Mouse (Mus musculus) kidney, adult 2 months (tissue): ENCODE results near the gene Ddx50. TPM values are rescaled to one million over a fixed set of nuclear protein-coding genes. Genes with fewer than 3 reads are reported as not detected.

Source experiments
- DNase-seq: peaks from one replicate; pipeline ENCODE4 v3.0.0; 2021
- H3K27ac ChIP-seq: fragments of 200-500 bp; 2 replicates; pipeline ENCODE4 v1.5.1; 2012; ENCODE audit warnings: low read depth, low read length, control low read depth, inconsistent platforms; ENCODE audit not compliant: insufficient read depth
- H3K27me3 ChIP-seq: fragments of 200-500 bp; replicated peaks from 2 replicates; pipeline ENCODE4 v1.6.1; 2012; ENCODE audit warnings: mild to moderate bottlenecking, moderate library complexity, low read length, inconsistent platforms; ENCODE audit not compliant: control insufficient read depth, insufficient read depth
- H3K36me3 ChIP-seq: fragments of 200-500 bp; 2 replicates; pipeline ENCODE4 v1.6.1; 2012; ENCODE audit warnings: mild to moderate bottlenecking, moderate library complexity, low read length, inconsistent platforms; ENCODE audit not compliant: control insufficient read depth, insufficient read depth
- H3K4me1 ChIP-seq: fragments of 200-500 bp; 2 replicates; pipeline ENCODE4 v1.6.1; 2011; ENCODE audit warnings: low read length; ENCODE audit not compliant: control insufficient read depth, insufficient read depth
- H3K4me3 ChIP-seq: fragments of 200-500 bp; 2 replicates; pipeline ENCODE4 v1.5.1; 2011; ENCODE audit warnings: mild to moderate bottlenecking, low read depth, low read length, control low read depth; ENCODE audit not compliant: insufficient read depth
- CTCF ChIP-seq: fragments of 200-500 bp; conservative IDR thresholded peaks from 2 replicates; pipeline ENCODE4 v1.5.1; 2011; ENCODE audit warnings: low read depth, mild to moderate bottlenecking, control low read depth, low read length, moderate library complexity, mixed read lengths; ENCODE audit not compliant: insufficient read depth, insufficient read length
- POLR2A ChIP-seq: fragments of 200-500 bp; IDR thresholded peaks from one replicate; pipeline ENCODE4 v1.6.1; 2011; ENCODE audit warnings: low read depth, low read length, control low read depth
- WGBS: fragments of 180-500 bp; shearing (Covaris S2); methylation state at CpG from one replicate; pipeline ENCODE4 v1.1.7; 2018; 5-methylcytosine and 5-hydroxymethylcytosine counted together
- polyA plus RNA-seq: library from polyadenylated mRNA; depleted of rRNA; stranded (reverse); fragments of >200 nt; gene quantifications from 2 replicates; pipeline ENCODE4 v1.2.3, GENCODE M21; 2012

Ddx50 gene
- polyA plus RNA-seq, 1 experiment, result 14.8 TPM

- no peaks in the 10 kb centered on the region for H3K27me3 ChIP-seq
- H3K27ac ChIP-seq, result no peak overlapping the region
Observed at GRCm38 (mm10) chr10:62656711-62657110, 5.7 kb upstream of the Ddx50 start.

GRCm38 (mm10) chr10:62651961-62652360, 943 bp upstream of the Ddx50 start:
- no peak for DNase-seq
- Histone ChIP-seq H3K36me3 (no peaks in the 10 kb centered on the region), H3K27ac (peak overlapping the region; percentile 88), H3K27me3 (no peaks in the 10 kb centered on the region), H3K4me3 (peak overlapping the region; percentile 57), H3K4me1 (peaks cover 6% of the 10 kb centered on the region; the same call in 1 of the 2 replicates)
- TF ChIP-seq CTCF, result no peak
- no peak for TF ChIP-seq POLR2A
- 25% methylated on average over 3 of the region's 3 CpGs for WGBS

More at GRCm38 (mm10) chr10:62656711-62657110, 5.7 kb upstream of the Ddx50 start:
- TF ChIP-seq POLR2A (no peak), CTCF (no peak)
- 72% methylated on average over 7 of the region's 7 CpGs for WGBS
- Histone ChIP-seq H3K36me3 (no peaks in the 10 kb centered on the region), H3K4me3 (no peak overlapping the region), H3K4me1 (peaks cover 2% of the 10 kb centered on the region; the same call in 1 of the 2 replicates)
- no peak for DNase-seq

GRCm38 (mm10) chr10:62650358-62650782, 648 bp downstream of the Ddx50 start:
- DNase-seq, result no peak
- peak overlapping the region; percentile 94 for H3K4me3 ChIP-seq
- peak overlapping the region; percentile 92 for H3K27ac ChIP-seq
- TF ChIP-seq CTCF, result no peak
- no peak for TF ChIP-seq POLR2A
- H3K36me3 ChIP-seq, result no peaks in the 10 kb centered on the region
- under 1% methylated on average over 17 of the region's 17 CpGs for WGBS
- H3K27me3 ChIP-seq, result no peaks in the 10 kb centered on the region
- H3K4me1 ChIP-seq, result peaks cover 6% of the 10 kb centered on the region; the same call in 1 of the 2 replicates

DNA sequence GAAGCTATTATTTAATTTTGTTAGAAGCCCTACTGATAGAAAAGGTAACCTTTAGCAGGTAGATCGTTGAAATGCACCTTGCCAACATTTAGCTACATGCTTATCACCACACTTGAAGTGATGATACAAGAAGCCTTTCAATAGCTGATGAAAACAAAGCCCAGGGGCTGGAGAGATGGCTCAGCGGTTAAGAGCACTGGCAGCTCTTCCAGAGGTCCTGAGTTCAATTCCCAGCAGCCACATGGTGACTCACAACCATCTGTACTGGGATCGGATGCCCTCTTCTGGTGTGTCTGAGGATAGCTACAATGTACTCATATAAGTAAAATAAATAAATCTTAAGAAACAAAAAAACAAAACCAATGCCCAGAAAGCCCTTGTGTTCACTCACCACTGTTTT, 46.9 kb downstream of the Ddx50 start:
- no peaks in the 10 kb centered on the region for H3K27me3 ChIP-seq
- H3K36me3 ChIP-seq, result no peaks in the 10 kb centered on the region
- H3K4me1 ChIP-seq, result peaks cover 4% of the 10 kb centered on the region
- H3K27ac ChIP-seq, result no peak overlapping the region
- no peak for DNase-seq
- no peak overlapping the region for H3K4me3 ChIP-seq
- 84% methylated on average over 3 of the region's 3 CpGs for WGBS
- TF ChIP-seq POLR2A, result no peak
- no peak for TF ChIP-seq CTCF

DNA sequence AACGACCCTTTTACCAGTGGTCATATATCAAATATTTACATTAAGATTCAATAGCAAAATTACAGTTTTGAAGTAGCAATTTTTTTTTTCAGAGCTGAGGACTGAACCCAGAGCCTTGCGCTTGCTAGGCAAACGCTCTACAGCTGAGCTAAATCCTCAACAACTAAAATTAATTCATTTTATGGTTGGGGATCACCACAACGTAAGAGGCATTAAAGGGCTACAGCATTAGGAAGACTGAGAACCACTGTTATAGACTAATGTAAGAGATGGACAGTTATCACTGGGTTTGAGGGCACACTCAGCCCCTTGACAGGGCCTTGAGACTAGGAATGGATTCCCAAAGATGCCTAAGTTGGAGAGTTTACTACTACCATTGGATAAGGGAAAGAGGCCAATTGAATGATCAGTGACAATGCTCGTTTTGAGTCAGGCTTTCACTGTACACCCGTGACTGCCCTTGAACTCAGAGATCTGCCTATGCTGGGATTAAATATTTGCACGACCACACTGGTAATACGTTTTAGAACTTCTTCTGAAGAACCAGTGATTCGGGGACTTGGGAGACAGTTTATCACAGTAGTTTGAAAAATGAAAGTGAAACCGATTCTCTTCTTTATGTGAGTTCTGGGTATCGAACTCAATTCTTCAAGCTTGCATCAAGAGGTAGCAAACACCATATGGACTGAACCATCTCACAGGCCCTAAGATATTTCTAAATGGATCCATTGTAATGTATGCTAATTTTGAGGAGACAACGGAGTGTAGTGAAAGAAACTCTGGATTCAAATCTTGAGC, 47.6 kb downstream of the Ddx50 start:
- TF ChIP-seq CTCF, result no peak
- TF ChIP-seq POLR2A, result no peak
- H3K27me3 ChIP-seq, result no peaks in the 10 kb centered on the region
- no peaks in the 10 kb centered on the region for H3K36me3 ChIP-seq
- WGBS, result 85% methylated on average over 12 of the region's 12 CpGs
- no peak overlapping the region for H3K4me3 ChIP-seq
- DNase-seq, result no peak
- H3K4me1 ChIP-seq, result peaks cover 4% of the 10 kb centered on the region
- no peak overlapping the region for H3K27ac ChIP-seq

GRCm38 (mm10) chr10:62602177-62603040, 48.6 kb downstream of the Ddx50 start, which contains the start of gene Ddx21:
Ddx21 (minus strand) TSS chr10:62602281.
- H3K27ac ChIP-seq, result no peak within 1 kb of the TSS; the same call in 1 of the 2 replicates
- peaks cover 4% of the 10 kb centered on the region for H3K4me1 ChIP-seq
- H3K36me3 ChIP-seq, result no peaks in the 10 kb centered on the region
- TF ChIP-seq CTCF (no peak), POLR2A (peak; percentile 87)
- H3K4me3 ChIP-seq, result peak within 1 kb of the TSS; percentile 80
- DNase-seq, result peak; percentile 92
- 4% methylated on average over 53 of the region's 53 CpGs for WGBS
- H3K27me3 ChIP-seq, result no peaks in the 10 kb centered on the region

DNA sequence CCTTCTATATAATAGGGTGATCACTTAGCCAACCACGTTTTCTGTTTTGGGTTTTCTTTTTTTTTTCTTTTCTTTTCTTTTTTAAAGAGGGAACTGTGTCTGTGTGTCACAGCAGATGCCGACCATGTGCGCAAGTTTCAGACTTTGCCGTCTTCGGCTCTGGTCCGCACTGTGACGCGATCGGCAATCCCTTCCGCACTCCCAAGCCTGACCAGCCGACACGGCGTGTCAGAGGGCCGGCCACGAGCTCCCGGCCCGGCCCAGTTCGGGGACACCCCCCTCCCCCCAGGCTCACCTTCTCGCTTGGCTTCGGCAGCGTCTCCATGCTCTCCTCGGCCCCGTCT, 49.2 kb downstream of the Ddx50 start:
- H3K4me3 ChIP-seq, result peak overlapping the region; percentile 80
- peaks cover 4% of the 10 kb centered on the region for H3K4me1 ChIP-seq
- no peaks in the 10 kb centered on the region for H3K36me3 ChIP-seq
- DNase-seq, result no peak
- 2% methylated on average over 23 of the region's 23 CpGs for WGBS
- H3K27me3 ChIP-seq, result no peaks in the 10 kb centered on the region
- TF ChIP-seq POLR2A (no peak), CTCF (no peak)
- no peak overlapping the region for H3K27ac ChIP-seq
